Mouse (Mus musculus) intestine, postnatal 0 days (tissue): ENCODE measurements at regions not wholly inside any gene's neighbourhood (a gene's known extent, or its start where the extent isn't known, plus 50 kb on each side); places are given as distances from the start of the nearest gene placed in this dataset.

Experiments used
- ATAC-seq: fragments of 200-750 bp; cut with Nextera tagmentation; 2 replicates; pipeline ENCODE4 v1.8.0; 2017; ENCODE audit warnings: mild to moderate bottlenecking, moderate TSS enrichment, moderate library complexity
- H3K27ac ChIP-seq: fragments of 300-500 bp; sonication (generic); 2 replicates; pipeline ENCODE4 v1.5.1; 2014; ENCODE audit warnings: mild to moderate bottlenecking, low read depth, low read length, moderate library complexity
- H3K27me3 ChIP-seq: fragments of 300-500 bp; sonication (generic); replicated peaks from 2 replicates; pipeline ENCODE4 v1.6.1; 2014; ENCODE audit warnings: low read length, mixed read lengths; ENCODE audit not compliant: control insufficient read depth, insufficient read depth
- H3K36me3 ChIP-seq: fragments of 300-500 bp; sonication (generic); 2 replicates; pipeline ENCODE4 v1.6.1; 2014; ENCODE audit warnings: mild to moderate bottlenecking, moderate library complexity; ENCODE audit not compliant: control insufficient read depth, insufficient read depth
- H3K4me1 ChIP-seq: fragments of 300-500 bp; sonication (generic); replicated peaks from 2 replicates; pipeline ENCODE4 v1.6.1; 2014; ENCODE audit warnings: antibody characterized with exemption, low read length, mixed read lengths; ENCODE audit not compliant: control insufficient read depth, insufficient read depth
- H3K4me2 ChIP-seq: fragments of 300-500 bp; sonication (generic); replicated peaks from 2 replicates; pipeline ENCODE4 v1.6.1; 2014; ENCODE audit warnings: low read depth, mild to moderate bottlenecking, moderate library complexity
- H3K4me3 ChIP-seq: fragments of 300-500 bp; sonication (generic); 2 replicates; pipeline ENCODE4 v1.5.1; 2014; ENCODE audit warnings: low read depth, low read length
- H3K9ac ChIP-seq: fragments of 300-500 bp; sonication (generic); 2 replicates; pipeline ENCODE4 v1.6.1; 2014; ENCODE audit warnings: mild to moderate bottlenecking, low read depth, low read length
- H3K9me3 ChIP-seq: fragments of 300-500 bp; sonication (generic); 2 replicates; pipeline ENCODE4 v1.6.1; 2016; ENCODE audit warnings: mixed run types; ENCODE audit not compliant: control insufficient read depth
- CTCF ChIP-seq: sonication (generic); IDR thresholded peaks from 2 replicates; pipeline ENCODE4 v1.5.1; 2016; ENCODE audit warnings: low read depth, mild to moderate bottlenecking, control low read depth, antibody characterized with exemption, moderate library complexity
- WGBS: fragments of 180-500 bp; shearing (Covaris S2); extraction: QIAGEN DNeasy Blood & Tissue Kit; methylation state at CpG from one replicate; pipeline ENCODE4 v1.1.7; 2014; 5-methylcytosine and 5-hydroxymethylcytosine counted together

- no peak overlapping the region for H3K4me2 ChIP-seq
- H3K27me3 ChIP-seq, result no peaks in the 10 kb centered on the region
- H3K9me3 ChIP-seq, result no peaks in the 10 kb centered on the region
- ATAC-seq, result no peak
- no peaks in the 10 kb centered on the region for H3K36me3 ChIP-seq
- H3K4me3 ChIP-seq, result no peak overlapping the region
- WGBS, result 85% methylated on average over 3 of the region's 3 CpGs
- H3K27ac ChIP-seq, result no peak overlapping the region
- no peak overlapping the region for H3K9ac ChIP-seq
- TF ChIP-seq CTCF, result no peak
- H3K4me1 ChIP-seq, result no peaks in the 10 kb centered on the region
These were observed 355.5 kb downstream of the Anxa1 start for GRCm38 (mm10) chr19:20035223-20035622.

- H3K9me3 ChIP-seq, result no peaks in the 10 kb centered on the region
- no peak overlapping the region for H3K4me2 ChIP-seq
- no peak for ATAC-seq
- TF ChIP-seq CTCF, result no peak
- H3K27ac ChIP-seq, result no peak overlapping the region
- no peak overlapping the region for H3K4me3 ChIP-seq
- H3K36me3 ChIP-seq, result no peaks in the 10 kb centered on the region
- H3K9ac ChIP-seq, result no peak overlapping the region
- H3K27me3 ChIP-seq, result no peaks in the 10 kb centered on the region
- no peaks in the 10 kb centered on the region for H3K4me1 ChIP-seq
- 75% methylated on average over 11 of the region's 11 CpGs for WGBS
These were observed 363.0 kb downstream of the Anxa1 start for GRCm38 (mm10) chr19:20027667-20028282.

- H3K9me3 ChIP-seq, result no peaks in the 10 kb centered on the region
- TF ChIP-seq CTCF, result no peak
- no peaks in the 10 kb centered on the region for H3K36me3 ChIP-seq
- no peak for ATAC-seq
- WGBS, result 91% methylated on average over 4 of the region's 4 CpGs
- no peaks in the 10 kb centered on the region for H3K4me1 ChIP-seq
- no peaks in the 10 kb centered on the region for H3K27me3 ChIP-seq
- H3K9ac ChIP-seq, result no peak overlapping the region
- H3K27ac ChIP-seq, result no peak overlapping the region
- H3K4me2 ChIP-seq, result no peak overlapping the region
- no peak overlapping the region for H3K4me3 ChIP-seq
These were observed 376.6 kb downstream of the Anxa1 start for GRCm38 (mm10) chr19:20014114-20014513.

- 60% methylated on average over 12 of the region's 12 CpGs for WGBS
- no peaks in the 10 kb centered on the region for H3K27me3 ChIP-seq
- no peak for TF ChIP-seq CTCF
- H3K9me3 ChIP-seq, result no peaks in the 10 kb centered on the region
- ATAC-seq, result no peak
- H3K4me1 ChIP-seq, result no peaks in the 10 kb centered on the region
- no peak overlapping the region for H3K27ac ChIP-seq
- no peak overlapping the region for H3K9ac ChIP-seq
- no peak overlapping the region for H3K4me2 ChIP-seq
- no peak overlapping the region for H3K4me3 ChIP-seq
- H3K36me3 ChIP-seq, result no peaks in the 10 kb centered on the region
These were observed 380.8 kb downstream of the Anxa1 start for GRCm38 (mm10) chr19:20009801-20010441.

GRCm38 (mm10) chr19:20005932-20006625, 384.7 kb downstream of the Anxa1 start:
- Histone ChIP-seq H3K4me1 (no peaks in the 10 kb centered on the region), H3K4me3 (no peak overlapping the region), H3K9ac (no peak overlapping the region), H3K27ac (no peak overlapping the region), H3K4me2 (no peak overlapping the region), H3K36me3 (no peaks in the 10 kb centered on the region), H3K9me3 (no peaks in the 10 kb centered on the region), H3K27me3 (no peaks in the 10 kb centered on the region)
- no peak for ATAC-seq
- 70% methylated on average over 4 of the region's 4 CpGs for WGBS
- no peak for TF ChIP-seq CTCF

- H3K4me3 ChIP-seq, result no peak overlapping the region
- no peak overlapping the region for H3K4me2 ChIP-seq
- H3K9ac ChIP-seq, result no peak overlapping the region
- no peak overlapping the region for H3K27ac ChIP-seq
- H3K9me3 ChIP-seq, result no peaks in the 10 kb centered on the region
- ATAC-seq, result no peak
- no peaks in the 10 kb centered on the region for H3K36me3 ChIP-seq
- no peaks in the 10 kb centered on the region for H3K4me1 ChIP-seq
- 77% methylated on average over 1 of the region's 1 CpGs for WGBS
- H3K27me3 ChIP-seq, result no peaks in the 10 kb centered on the region
- TF ChIP-seq CTCF, result no peak
These were observed 403.5 kb downstream of the Anxa1 start for GRCm38 (mm10) chr19:19987255-19987654.
